ENCODE assay signal across 8 mouse cellular contexts in genomic region chr10:56378648-56379254, GRCm38 (mm10). TPM values are rescaled to one million over a fixed set of nuclear protein-coding genes. Genes with fewer than 3 reads are reported as not detected.
DNase-seq lines count a peak whose midpoint lies in the region; ATAC-seq lines count a peak whose summit lies in the region.

No protein-coding gene starts in this region.

- peak overlapping the region; percentile 91 for H3K27ac ChIP-seq in embryonic facial prominence, embryonic 11.5 days (replicated peaks; ENCODE audit: low read depth, low read length)
- peak overlapping the region; percentile 92 for H3K27ac ChIP-seq in heart, embryonic 13.5 days (replicated peaks)
- H3K27ac ChIP-seq in kidney, embryonic 15.5 days: peak overlapping the region; percentile 91
- H3K27ac ChIP-seq in lung, embryonic 16.5 days (ENCODE audit: low read length): peak overlapping the region; percentile 91

- H3K4me2 ChIP-seq in embryonic facial prominence, embryonic 11.5 days (ENCODE audit: low read depth, low read length): peak overlapping the region; percentile 67
- peak overlapping the region; percentile 72 for H3K4me2 ChIP-seq in heart, embryonic 13.5 days
- peak overlapping the region; percentile 61 for H3K4me2 ChIP-seq in kidney, embryonic 15.5 days
- H3K4me2 ChIP-seq in lung, embryonic 16.5 days (ENCODE audit: low read depth, low read length): peak overlapping the region; percentile 72

- H3K4me1 ChIP-seq in embryonic facial prominence, embryonic 11.5 days (ENCODE audit: control insufficient read depth, insufficient read depth, low read length): no peaks in the 10 kb centered on the region
- peaks cover 28% of the 10 kb centered on the region for H3K4me1 ChIP-seq in heart, embryonic 13.5 days
- H3K4me1 ChIP-seq in kidney, embryonic 15.5 days: peaks cover 23% of the 10 kb centered on the region
- peaks cover 4% of the 10 kb centered on the region; the same call in 1 of the 2 replicates for H3K4me1 ChIP-seq in lung, embryonic 16.5 days (replicated peaks; ENCODE audit: control insufficient read depth, insufficient read depth, low read length)

- peak overlapping the region; percentile 58 for H3K4me3 ChIP-seq in embryonic facial prominence, embryonic 11.5 days (ENCODE audit: low read depth, low read length)
- peak overlapping the region; percentile 87 for H3K4me3 ChIP-seq in heart, embryonic 13.5 days
- peak overlapping the region; percentile 70 for H3K4me3 ChIP-seq in kidney, embryonic 15.5 days (replicated peaks)
- peak overlapping the region; percentile 74 for H3K4me3 ChIP-seq in lung, embryonic 16.5 days (ENCODE audit: low read length)

- ATAC-seq in cerebellum, adult (ENCODE audit: insufficient number of reproducible peaks, low FRiP score, low TSS enrichment): peak; percentile 23; the same call in 1 of the 2 replicates
- ATAC-seq in embryonic facial prominence, embryonic 11.5 days (replicated peaks; ENCODE audit: insufficient number of reproducible peaks, low FRiP score, low TSS enrichment, low read depth): peak; percentile 65
- 0 out of 2 replicates have a peak, but pooled peaks have one; percentile 39 for ATAC-seq in heart, embryonic 13.5 days (ENCODE audit: extremely low read depth, insufficient number of reproducible peaks, low FRiP score, low TSS enrichment)
- ATAC-seq in kidney, embryonic 15.5 days (replicated peaks; ENCODE audit: low FRiP score): peak; percentile 79
- peak; percentile 87 for ATAC-seq in lung, embryonic 16.5 days (ENCODE audit: low read depth)

- WGBS in embryonic facial prominence, embryonic 11.5 days: under 1% methylated on average over 35 of the region's 35 CpGs
- 0% methylated on average over 35 of the region's 35 CpGs for WGBS in heart, embryonic 13.5 days
- WGBS in kidney, embryonic 15.5 days: under 1% methylated on average over 35 of the region's 35 CpGs
- under 1% methylated on average over 31 of the region's 35 CpGs for WGBS in lung, embryonic 16.5 days

- peak overlapping the region; percentile 90 for H3K9ac ChIP-seq in embryonic facial prominence, embryonic 11.5 days (replicated peaks; ENCODE audit: low read length)
- peak overlapping the region; percentile 96 for H3K9ac ChIP-seq in heart, embryonic 13.5 days
- H3K9ac ChIP-seq in kidney, embryonic 15.5 days: peak overlapping the region; percentile 73
- peak overlapping the region; percentile 80 for H3K9ac ChIP-seq in lung, embryonic 16.5 days (ENCODE audit: low read length)

- DNase-seq in cerebellum, adult 11-12 months: no peak
- peak; percentile 72 for DNase-seq in ES-CJ7 (ENCODE audit: low read depth, low spot score)
- DNase-seq in embryonic facial prominence, embryonic 11.5 days (ENCODE audit: low spot score): peak; percentile 82
- DNase-seq in ovary, postnatal 14 days (ENCODE audit: low spot score): peak; percentile 29

- no peaks in the 10 kb centered on the region for H3K27me3 ChIP-seq in embryonic facial prominence, embryonic 11.5 days (ENCODE audit: control insufficient read depth, insufficient read depth, low read length)
- H3K27me3 ChIP-seq in heart, embryonic 13.5 days (replicated peaks): no peaks in the 10 kb centered on the region
- no peaks in the 10 kb centered on the region for H3K27me3 ChIP-seq in kidney, embryonic 15.5 days
- H3K27me3 ChIP-seq in lung, embryonic 16.5 days (ENCODE audit: control insufficient read depth, insufficient read depth, low read depth, low read length): no peaks in the 10 kb centered on the region

- no peaks in the 10 kb centered on the region for H3K36me3 ChIP-seq in embryonic facial prominence, embryonic 11.5 days (replicated peaks; ENCODE audit: control insufficient read depth, insufficient read depth, low read depth, low read length)
- peaks cover 11% of the 10 kb centered on the region for H3K36me3 ChIP-seq in heart, embryonic 13.5 days
- H3K36me3 ChIP-seq in kidney, embryonic 15.5 days: no peaks in the 10 kb centered on the region
- H3K36me3 ChIP-seq in lung, embryonic 16.5 days (ENCODE audit: control insufficient read depth, insufficient read depth, low read length): no peaks in the 10 kb centered on the region

- H3K9me3 ChIP-seq in embryonic facial prominence, embryonic 11.5 days (replicated peaks; ENCODE audit: control insufficient read depth, low read length): no peaks in the 10 kb centered on the region
- no peaks in the 10 kb centered on the region for H3K9me3 ChIP-seq in heart, embryonic 13.5 days
- H3K9me3 ChIP-seq in kidney, embryonic 15.5 days (replicated peaks): no peaks in the 10 kb centered on the region
- no peaks in the 10 kb centered on the region for H3K9me3 ChIP-seq in lung, embryonic 16.5 days (ENCODE audit: control insufficient read depth, low read length)

RNA-seq across cellular contexts. Expression of gene Gja1, which starts 1.6 kb away (rescaled TPM):
- 367 and 391 TPM in 2 replicates for polyA plus RNA-seq in embryonic facial prominence, embryonic 11.5 days (2014; fragmentation: Nextera tagmentation; extraction: Ambion mirVana)
- polyA plus RNA-seq in heart, embryonic 13.5 days (2015; fragmentation: Nextera tagmentation; extraction: Ambion mirVana): 299 and 323 TPM in 2 replicates
- 141 and 151 TPM in 2 replicates for polyA plus RNA-seq in kidney, embryonic 15.5 days (2015; fragmentation: Nextera tagmentation; extraction: Ambion mirVana)
- polyA plus RNA-seq in lung, embryonic 16.5 days (2015; fragmentation: Nextera tagmentation; extraction: Ambion mirVana): 111 and 114 TPM in 2 replicates

Comparison
In these comparisons a context has a peak if more than half of its experiments do, and no peak if none do; other contexts are left out.
1. ATAC-seq: peak in every context shown above with its lines; median percentile 87 in lung, embryonic 16.5 days; 79 in kidney, embryonic 15.5 days; 65 in embryonic facial prominence, embryonic 11.5 days; 39 in heart, embryonic 13.5 days; 23 in cerebellum, adult.